Mouse (Mus musculus): Measurements from ENCODE around the gene Bicra. TPM values are rescaled to one million over a fixed set of nuclear protein-coding genes. Genes with fewer than 3 reads are reported as not detected.

The Bicra gene
- total RNA-seq (2014; rRNA removed) (3.2 and 5.0 TPM in 2 replicates), polyA plus RNA-seq (2015; fragmentation: Nextera tagmentation; extraction: Ambion mirVana) (3.6 and 5.8 TPM in 2 replicates)

DNA sequence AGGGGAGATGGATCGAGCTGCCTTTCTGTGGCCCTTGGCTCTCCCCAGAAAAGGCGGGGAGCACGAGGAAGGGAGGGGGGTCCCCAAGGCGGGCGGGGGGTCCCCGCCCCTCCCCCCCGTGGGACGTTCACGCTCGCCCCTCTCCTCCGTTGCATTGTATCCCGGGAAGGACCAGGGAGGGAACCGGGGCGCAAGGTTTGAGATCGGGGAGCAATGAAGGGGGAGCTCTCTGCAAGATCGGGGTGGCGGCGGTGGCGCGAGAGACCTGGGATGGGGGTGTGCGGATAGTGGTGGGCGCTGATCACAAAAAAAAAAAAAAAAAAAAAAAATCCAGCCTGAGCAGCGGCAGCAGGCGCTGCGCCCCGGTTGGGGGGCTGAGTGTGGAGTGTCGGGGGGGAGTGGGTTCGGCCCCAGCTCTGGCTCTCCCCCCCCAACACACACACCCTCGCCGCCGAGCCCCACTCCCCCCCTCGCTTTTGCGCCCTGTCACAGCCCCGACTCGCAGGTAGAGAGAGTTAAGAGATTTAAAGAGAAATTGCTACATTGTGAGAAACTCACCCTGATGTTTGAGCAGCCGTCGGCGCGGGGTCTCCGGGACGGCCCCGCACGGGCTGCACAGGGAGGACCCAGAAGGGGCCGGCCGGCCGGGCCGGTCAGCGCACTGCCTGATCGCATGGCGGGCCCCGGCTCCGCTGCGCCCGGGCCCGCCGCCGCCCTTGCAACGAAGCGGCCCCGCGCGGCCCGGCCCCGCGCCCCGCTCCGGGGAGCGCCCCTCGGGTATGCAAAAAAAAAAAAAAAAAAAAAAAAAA, at the start of gene Bicra:
Gene Bicra, minus strand, starts transcription at position 584 of the 809 bp plus-strand sequence.
- H3K36me3 ChIP-seq (ENCODE audit: insufficient read depth): no peaks in the 10 kb centered on the region
- H3K4me3 ChIP-seq (ENCODE audit: low read depth, low read length): peak within 1 kb of the TSS; percentile 75
- H3K27ac ChIP-seq (ENCODE audit: low read depth, low read length): peak within 1 kb of the TSS; percentile 99
- H3K4me1 ChIP-seq (ENCODE audit: insufficient read depth): peaks cover 30% of the 10 kb centered on the region
- 1% methylated on average over 66 of the region's 69 CpGs for WGBS
- ATAC-seq (peak; percentile 67), DNase-seq (peak; percentile 91)
- H3K9ac ChIP-seq: peak within 1 kb of the TSS; percentile 98
- H3K4me2 ChIP-seq (ENCODE audit: low read depth): peak within 1 kb of the TSS; percentile 86
- no peaks in the 10 kb centered on the region for H3K9me3 ChIP-seq (ENCODE audit: low read length)
- no peaks in the 10 kb centered on the region for H3K27me3 ChIP-seq (ENCODE audit: insufficient read depth, low read length)
- no peak for TF ChIP-seq CTCF (IDR thresholded peaks at IDR 0.05; ENCODE audit: low read depth)

DNA sequence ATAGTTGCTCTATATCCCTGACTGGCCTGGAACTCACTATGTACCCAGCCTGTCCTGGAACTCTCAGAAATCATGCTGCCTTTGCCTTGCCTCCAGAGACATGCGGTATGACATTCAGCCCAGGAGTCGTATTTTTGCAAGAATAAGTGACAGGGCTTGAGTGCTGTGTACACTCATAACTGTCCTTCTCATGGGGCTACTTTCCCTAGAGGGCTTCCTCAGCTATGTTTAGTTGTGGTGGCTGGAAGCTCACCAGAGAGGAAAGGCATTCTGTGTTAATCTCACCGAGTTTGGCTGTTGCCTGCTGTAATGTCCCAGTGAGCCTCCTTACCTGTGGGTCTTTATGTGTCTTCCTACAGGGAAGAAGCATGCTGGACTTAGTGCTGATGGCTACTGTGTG, 46.9 kb upstream of the Bicra start:
- Histone ChIP-seq H3K9ac (no peak overlapping the region), H3K4me1 (ENCODE audit: insufficient read depth) (peaks cover 7% of the 10 kb centered on the region), H3K4me3 (ENCODE audit: low read depth, low read length) (no peak overlapping the region), H3K9me3 (ENCODE audit: low read length) (no peaks in the 10 kb centered on the region), H3K4me2 (ENCODE audit: low read depth) (no peak overlapping the region), H3K27ac (ENCODE audit: low read depth, low read length) (no peak overlapping the region), H3K36me3 (ENCODE audit: insufficient read depth) (no peaks in the 10 kb centered on the region), H3K27me3 (ENCODE audit: insufficient read depth, low read length) (no peaks in the 10 kb centered on the region; the same call in 1 of the 2 replicates)
- TF ChIP-seq CTCF (IDR thresholded peaks at IDR 0.05; ENCODE audit: low read depth): no peak
- 77% methylated on average over 3 of the region's 3 CpGs for WGBS
- DNase-seq (no peak), ATAC-seq (no peak)

DNA sequence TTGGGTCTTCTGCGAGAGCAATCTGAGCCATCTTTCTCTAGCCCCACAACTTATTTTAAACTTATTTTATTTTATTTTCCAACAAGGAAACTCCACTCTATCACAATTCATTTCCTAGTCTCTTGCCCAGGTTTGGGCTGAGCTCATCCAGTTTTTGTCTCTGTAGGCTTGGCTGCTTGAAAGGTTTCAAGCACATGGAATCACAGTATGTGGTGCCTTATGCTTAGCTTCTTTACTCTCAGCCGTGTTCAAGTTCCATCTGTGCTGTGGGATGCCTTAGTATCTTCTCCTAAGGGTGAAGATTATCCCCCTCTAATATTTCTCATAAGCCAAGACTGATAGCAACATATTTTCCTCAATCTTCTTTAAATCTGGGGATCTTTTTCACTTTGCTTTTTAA, 39.9 kb upstream of the Bicra start:
- peak; percentile 23 for DNase-seq
- H3K27ac ChIP-seq (ENCODE audit: low read depth, low read length): no peak overlapping the region
- no peak for TF ChIP-seq CTCF (IDR thresholded peaks at IDR 0.05; ENCODE audit: low read depth)
- H3K36me3 ChIP-seq (ENCODE audit: insufficient read depth): no peaks in the 10 kb centered on the region
- H3K4me1 ChIP-seq (ENCODE audit: insufficient read depth): no peaks in the 10 kb centered on the region
- WGBS: 67% methylated on average over 2 of the region's 2 CpGs
- H3K9ac ChIP-seq: no peak overlapping the region
- no peak overlapping the region for H3K4me3 ChIP-seq (ENCODE audit: low read depth, low read length)
- no peaks in the 10 kb centered on the region for H3K9me3 ChIP-seq (ENCODE audit: low read length)
- no peak; the same call in 1 of the 2 replicates for ATAC-seq
- peaks cover 3% of the 10 kb centered on the region; the same call in 1 of the 2 replicates for H3K27me3 ChIP-seq (ENCODE audit: insufficient read depth, low read length)
- no peak overlapping the region for H3K4me2 ChIP-seq (ENCODE audit: low read depth)

DNA sequence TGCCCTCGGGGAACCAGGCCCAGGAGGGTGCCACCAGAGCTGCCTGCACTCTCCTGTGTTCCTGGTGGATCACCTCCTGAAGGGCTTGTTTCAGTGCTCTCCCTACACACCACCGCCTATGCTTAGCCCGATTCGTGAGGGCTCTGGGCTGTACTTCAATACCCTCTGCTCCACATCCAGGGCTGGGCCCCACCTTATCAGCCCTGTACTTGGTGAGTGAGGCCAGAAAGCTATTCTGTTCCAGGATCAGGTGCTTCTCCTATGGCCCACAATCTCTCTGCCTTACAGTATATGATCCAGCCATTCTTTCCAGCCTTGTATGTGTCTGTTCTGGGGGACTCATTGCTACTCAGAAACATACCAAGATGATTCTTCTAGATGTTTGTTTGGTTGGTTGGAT, 35.6 kb upstream of the Bicra start:
- peaks cover 3% of the 10 kb centered on the region; the same call in 1 of the 2 replicates for H3K27me3 ChIP-seq (ENCODE audit: insufficient read depth, low read length)
- H3K36me3 ChIP-seq (ENCODE audit: insufficient read depth): no peaks in the 10 kb centered on the region
- WGBS: 66% methylated on average over 4 of the region's 4 CpGs
- TF ChIP-seq CTCF (IDR thresholded peaks at IDR 0.05; ENCODE audit: low read depth): no peak
- no peak for ATAC-seq
- no peaks in the 10 kb centered on the region for H3K9me3 ChIP-seq (ENCODE audit: low read length)
- no peak overlapping the region for H3K27ac ChIP-seq (ENCODE audit: low read depth, low read length)
- H3K4me2 ChIP-seq (ENCODE audit: low read depth): no peak overlapping the region
- no peak overlapping the region for H3K4me3 ChIP-seq (ENCODE audit: low read depth, low read length)
- H3K4me1 ChIP-seq (ENCODE audit: insufficient read depth): no peaks in the 10 kb centered on the region
- no peak overlapping the region for H3K9ac ChIP-seq
- no peak for DNase-seq

- no peak for ATAC-seq
- Histone ChIP-seq H3K27ac (ENCODE audit: low read depth, low read length) (no peak overlapping the region), H3K4me3 (ENCODE audit: low read depth, low read length) (no peak overlapping the region), H3K27me3 (ENCODE audit: insufficient read depth, low read length) (no peaks in the 10 kb centered on the region; the same call in 1 of the 2 replicates), H3K4me2 (ENCODE audit: low read depth) (no peak overlapping the region), H3K9me3 (ENCODE audit: low read length) (no peaks in the 10 kb centered on the region), H3K4me1 (ENCODE audit: insufficient read depth) (no peaks in the 10 kb centered on the region), H3K36me3 (ENCODE audit: insufficient read depth) (no peaks in the 10 kb centered on the region), H3K9ac (no peak overlapping the region)
- no peak for DNase-seq
- WGBS: 74% methylated on average over 4 of the region's 4 CpGs
- no peak for TF ChIP-seq CTCF (IDR thresholded peaks at IDR 0.05; ENCODE audit: low read depth)
Measured at GRCm38 (mm10) chr7:16080581-16080980, 32.9 kb upstream of the Bicra start.

GRCm38 (mm10) chr7:16079947-16080346, 32.2 kb upstream of the Bicra start:
- no peak overlapping the region for H3K9ac ChIP-seq
- 42% methylated on average over 1 of the region's 1 CpGs for WGBS
- DNase-seq (no peak), ATAC-seq (no peak)
- no peak overlapping the region for H3K4me2 ChIP-seq (ENCODE audit: low read depth)
- H3K27me3 ChIP-seq (ENCODE audit: insufficient read depth, low read length): no peaks in the 10 kb centered on the region; the same call in 1 of the 2 replicates
- H3K36me3 ChIP-seq (ENCODE audit: insufficient read depth): no peaks in the 10 kb centered on the region
- no peak for TF ChIP-seq CTCF (IDR thresholded peaks at IDR 0.05; ENCODE audit: low read depth)
- no peaks in the 10 kb centered on the region for H3K4me1 ChIP-seq (ENCODE audit: insufficient read depth)
- no peaks in the 10 kb centered on the region for H3K9me3 ChIP-seq (ENCODE audit: low read length)
- no peak overlapping the region for H3K4me3 ChIP-seq (ENCODE audit: low read depth, low read length)
- H3K27ac ChIP-seq (ENCODE audit: low read depth, low read length): no peak overlapping the region

GRCm38 (mm10) chr7:16071906-16072305, 24.2 kb upstream of the Bicra start:
- no peak for TF ChIP-seq CTCF (IDR thresholded peaks at IDR 0.05; ENCODE audit: low read depth)
- H3K9me3 ChIP-seq (ENCODE audit: low read length): no peaks in the 10 kb centered on the region
- no peaks in the 10 kb centered on the region for H3K4me1 ChIP-seq (ENCODE audit: insufficient read depth)
- no peaks in the 10 kb centered on the region; the same call in 1 of the 2 replicates for H3K27me3 ChIP-seq (ENCODE audit: insufficient read depth, low read length)
- no peak overlapping the region for H3K4me2 ChIP-seq (ENCODE audit: low read depth)
- no peaks in the 10 kb centered on the region for H3K36me3 ChIP-seq (ENCODE audit: insufficient read depth)
- 88% methylated on average over 6 of the region's 6 CpGs for WGBS
- no peak for DNase-seq
- ATAC-seq: no peak
- no peak overlapping the region for H3K27ac ChIP-seq (ENCODE audit: low read depth, low read length)
- H3K4me3 ChIP-seq (ENCODE audit: low read depth, low read length): no peak overlapping the region
- H3K9ac ChIP-seq: no peak overlapping the region
